Mouse (Mus musculus): Measurements from ENCODE around the gene Sipa1l3. TPM values are rescaled to one million over a fixed set of nuclear protein-coding genes. Genes with fewer than 3 reads are reported as not detected.

Sipa1l3 gene
- polyA plus RNA-seq, 1 experiment from 2014 or later: 21.6 TPM

Other genes with a start within 250 kb of the Sipa1l3 start
- 309 and 317 TPM in 2 replicates for gene Spint2, start 236.7 kb downstream of the Sipa1l3 start, polyA plus RNA-seq (2015; fragmentation: Nextera tagmentation; extraction: Ambion mirVana)
- gene Ppp1r14a, start 229.3 kb downstream of the Sipa1l3 start, polyA plus RNA-seq (2015; fragmentation: Nextera tagmentation; extraction: Ambion mirVana): 157 and 162 TPM in 2 replicates
- 8.1 and 8.7 TPM in 2 replicates for gene Dpf1, start 214.7 kb downstream of the Sipa1l3 start, polyA plus RNA-seq (2015; fragmentation: Nextera tagmentation; extraction: Ambion mirVana)
- 0.14 TPM in 1 of 2 replicates, not detected in the other for gene Catsperg2, start 208.4 kb upstream of the Sipa1l3 start, polyA plus RNA-seq (2015; fragmentation: Nextera tagmentation; extraction: Ambion mirVana)
- 12.8 and 13.7 TPM in 2 replicates for gene Zfp84, start 249.9 kb upstream of the Sipa1l3 start, polyA plus RNA-seq (2015; fragmentation: Nextera tagmentation; extraction: Ambion mirVana)